Mouse (Mus musculus) embryonic facial prominence, embryonic 12.5 days (tissue): ENCODE results near the gene Rhebl1. TPM values are rescaled to one million over a fixed set of nuclear protein-coding genes. Genes with fewer than 3 reads are reported as not detected.

Experiments
- polyA plus RNA-seq: library from polyadenylated mRNA; unstranded; fragments of >200 nt; fragmentation: Nextera tagmentation; extraction: Ambion mirVana; gene quantifications from 2 replicates; pipeline ENCODE4 v1.2.1, GENCODE M21; 2016

Rhebl1 gene
- polyA plus RNA-seq, 1 experiment from 2014 or later, result 20.7 TPM

Other genes starting within 250 kb of the Rhebl1 start
- 28.8 and 29.8 TPM in 2 replicates for gene Ddx23, start 231.6 kb downstream of the Rhebl1 start, polyA plus RNA-seq
- 0.57 and 0.91 TPM in 2 replicates for gene Rnd1, start 217.1 kb downstream of the Rhebl1 start, polyA plus RNA-seq
- 1.1 and 1.2 TPM in 2 replicates for gene Ccdc65, start 186.3 kb downstream of the Rhebl1 start, polyA plus RNA-seq
- 25.1 and 26.3 TPM in 2 replicates for gene Fkbp11, start 166.3 kb downstream of the Rhebl1 start, polyA plus RNA-seq
- 51.2 and 52.1 TPM in 2 replicates for gene Arf3, start 131.3 kb downstream of the Rhebl1 start, polyA plus RNA-seq
- 1.5 and 1.7 TPM in 2 replicates for gene Wnt10b, start 116.4 kb downstream of the Rhebl1 start, polyA plus RNA-seq
- gene Wnt1, start 104.7 kb downstream of the Rhebl1 start, polyA plus RNA-seq, result 0.13 and 0.38 TPM in 2 replicates
- gene Ddn, start 85.0 kb downstream of the Rhebl1 start, polyA plus RNA-seq, result 0.04 TPM in 1 of 2 replicates, not detected in the other
- gene Prkag1, start 63.0 kb downstream of the Rhebl1 start, polyA plus RNA-seq, result 85.9 and 87.1 TPM in 2 replicates
- gene Kmt2d, start 23.3 kb downstream of the Rhebl1 start, polyA plus RNA-seq, result 12.9 and 14.2 TPM in 2 replicates
- 0.67 and 1.2 TPM in 2 replicates for gene Dhh, start 4.0 kb upstream of the Rhebl1 start, polyA plus RNA-seq
- 21.5 and 26.4 TPM in 2 replicates for gene Lmbr1l, start 23.7 kb upstream of the Rhebl1 start, polyA plus RNA-seq
- 1,598 and 1,609 TPM in 2 replicates for gene Tuba1b, start 40.0 kb upstream of the Rhebl1 start, polyA plus RNA-seq
- gene Gm49450, start 59.0 kb upstream of the Rhebl1 start, polyA plus RNA-seq, result not detected in 2 replicates
- gene Tuba1a, start 59.2 kb upstream of the Rhebl1 start, polyA plus RNA-seq, result 2,353 and 2,615 TPM in 2 replicates
- 98.8 and 103 TPM in 2 replicates for gene Tuba1c, start 135.4 kb upstream of the Rhebl1 start, polyA plus RNA-seq
- gene Prph, start 160.6 kb upstream of the Rhebl1 start, polyA plus RNA-seq, result 35.6 and 50.9 TPM in 2 replicates
- 38.5 and 39.0 TPM in 2 replicates for gene Troap, start 180.0 kb upstream of the Rhebl1 start, polyA plus RNA-seq
- 0.42 and 0.46 TPM in 2 replicates for gene C1ql4, start 193.3 kb upstream of the Rhebl1 start, polyA plus RNA-seq
- 0.70 and 0.75 TPM in 2 replicates for gene Dnajc22, start 198.6 kb upstream of the Rhebl1 start, polyA plus RNA-seq
- 69.4 and 73.4 TPM in 2 replicates for gene Spats2, start 231.4 kb upstream of the Rhebl1 start, polyA plus RNA-seq